In the genomic region with DNA sequence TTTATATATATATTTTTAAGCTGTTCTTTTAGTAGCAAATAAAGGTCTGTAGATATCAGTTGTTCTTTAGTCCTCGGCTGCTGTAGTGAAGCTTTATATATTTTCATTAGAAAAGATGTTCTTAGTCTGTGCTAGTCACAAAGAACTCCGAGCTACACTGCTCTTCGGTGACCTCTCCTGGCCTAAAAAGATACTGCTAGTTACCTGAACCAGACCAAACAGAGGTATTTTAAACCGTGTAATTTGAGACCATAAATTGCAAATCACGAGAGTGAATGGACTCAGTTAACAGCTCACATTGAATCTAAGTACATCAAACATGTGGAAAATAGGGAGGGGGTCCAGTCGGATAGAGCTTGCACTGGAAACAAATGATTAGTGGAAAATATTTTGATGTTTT, we compare ENCODE assay signal across 8 mouse cellular contexts.
DNase-seq lines count a peak whose midpoint lies in the region; ATAC-seq and TF ChIP-seq lines count a peak whose summit lies in the region.

No protein-coding gene starts in this region.

- 6% methylated on average over 6 of the region's 6 CpGs for WGBS in kidney, adult 2 months
- WGBS in kidney, embryonic 16.5 days = 10% methylated on average over 6 of the region's 6 CpGs
- WGBS in hindbrain, postnatal 0 days = 19% methylated on average over 6 of the region's 6 CpGs

- no peak overlapping the region for H3K4me2 ChIP-seq in kidney, embryonic 16.5 days (replicated peaks; ENCODE audit: low read depth, low read length)
- no peak overlapping the region for H3K4me2 ChIP-seq in hindbrain, postnatal 0 days (ENCODE audit: low read depth, low read length)

- TF ChIP-seq POLR2A in kidney, adult 2 months (IDR thresholded peaks at IDR 0.05; ENCODE audit: low read depth, low read length) = no peak

- no peak for ATAC-seq in kidney, embryonic 16.5 days (ENCODE audit: low FRiP score, low TSS enrichment)
- peak; percentile 81 for ATAC-seq in common myeloid progenitor, adult 5-6 weeks (replicated peaks; ENCODE audit: low read depth, poor library complexity, severe bottlenecking)
- ATAC-seq in hindbrain, postnatal 0 days = peak; percentile 66; the same call in 1 of the 2 replicates
- ATAC-seq in megakaryocyte-erythroid progenitor cell, adult 5-6 weeks (replicated peaks; ENCODE audit: low FRiP score, low TSS enrichment, poor library complexity, severe bottlenecking) = 0 out of 2 replicates have a peak, but pooled peaks have one; percentile 67

- no peaks in the 10 kb centered on the region for H3K4me1 ChIP-seq in kidney, adult 2 months (ENCODE audit: control insufficient read depth, insufficient read depth, low read length)
- H3K4me1 ChIP-seq in kidney, embryonic 16.5 days (ENCODE audit: insufficient read depth, low read length) = no peaks in the 10 kb centered on the region
- no peaks in the 10 kb centered on the region for H3K4me1 ChIP-seq in hindbrain, postnatal 0 days (ENCODE audit: insufficient read depth, low read length)

- H3K27ac ChIP-seq in kidney, adult 2 months (ENCODE audit: insufficient read depth, low read depth, low read length) = no peak overlapping the region
- no peak overlapping the region for H3K27ac ChIP-seq in kidney, embryonic 16.5 days (ENCODE audit: low read length)
- H3K27ac ChIP-seq in hindbrain, postnatal 0 days = no peak overlapping the region

- no peaks in the 10 kb centered on the region for H3K36me3 ChIP-seq in kidney, adult 2 months (ENCODE audit: control insufficient read depth, insufficient read depth, low read length)
- H3K36me3 ChIP-seq in kidney, embryonic 16.5 days (ENCODE audit: insufficient read depth, low read length) = no peaks in the 10 kb centered on the region
- no peaks in the 10 kb centered on the region for H3K36me3 ChIP-seq in hindbrain, postnatal 0 days (ENCODE audit: insufficient read depth, low read length)

- H3K27me3 ChIP-seq in kidney, adult 2 months (replicated peaks; ENCODE audit: control insufficient read depth, insufficient read depth, low read length) = no peaks in the 10 kb centered on the region
- no peaks in the 10 kb centered on the region for H3K27me3 ChIP-seq in kidney, embryonic 16.5 days (ENCODE audit: insufficient read depth, low read length)
- H3K27me3 ChIP-seq in hindbrain, postnatal 0 days (ENCODE audit: insufficient read depth, low read length) = no peaks in the 10 kb centered on the region

- no peak overlapping the region for H3K4me3 ChIP-seq in kidney, adult 2 months (ENCODE audit: insufficient read depth, low read depth, low read length)
- H3K4me3 ChIP-seq in kidney, embryonic 16.5 days (ENCODE audit: low read length) = no peak overlapping the region
- H3K4me3 ChIP-seq in hindbrain, postnatal 0 days (ENCODE audit: low read length) = no peak overlapping the region

- 0 out of 2 replicates have a peak, but pooled peaks have one; percentile 9 for TF ChIP-seq CTCF in kidney, adult 2 months (conservative IDR thresholded peaks at IDR 0.05; ENCODE audit: insufficient read depth, insufficient read length, low read depth, low read length)
- peak; percentile 76 for TF ChIP-seq CTCF in hindbrain, postnatal 0 days (IDR thresholded peaks at IDR 0.05; ENCODE audit: low read depth)

- no peaks in the 10 kb centered on the region for H3K9me3 ChIP-seq in kidney, embryonic 16.5 days (ENCODE audit: low read length)
- H3K9me3 ChIP-seq in hindbrain, postnatal 0 days (ENCODE audit: low read length) = no peaks in the 10 kb centered on the region

- peak; percentile 43 for DNase-seq in kidney, adult 2 months
- peak; percentile 10 for DNase-seq in MN1 (ENCODE audit: low spot score)
- peak; percentile 81 for DNase-seq in hindbrain, postnatal 0 days (ENCODE audit: low spot score)
- DNase-seq in ovary, postnatal 36 days (ENCODE audit: low spot score) = no peak
- no peak for DNase-seq in urinary bladder, postnatal 36 days (ENCODE audit: low spot score in 2 of 2)

- H3K9ac ChIP-seq in kidney, embryonic 16.5 days (replicated peaks; ENCODE audit: low read length) = no peak overlapping the region
- no peak overlapping the region for H3K9ac ChIP-seq in hindbrain, postnatal 0 days (replicated peaks; ENCODE audit: low read length)

Comparison
In these comparisons a context has a peak if more than half of its experiments do, and no peak if none do; other contexts are left out.
1. DNase-seq: peak in kidney, adult 2 months (single experiment), MN1 (single experiment) and hindbrain, postnatal 0 days (single experiment); none in ovary, postnatal 36 days (single experiment) and urinary bladder, postnatal 36 days (0 of 2).